Mouse (Mus musculus) left cerebral cortex, adult 2 months (tissue): ENCODE measurements around the gene Chst11. TPM values are rescaled to one million over a fixed set of nuclear protein-coding genes. Genes with fewer than 3 reads are reported as not detected.

ENCODE experiments used
- DNase-seq, 2 experiments: peaks; one replicate each; pipeline ENCODE4 v3.0.0; 2021 to 2022; ENCODE audit warnings: low spot score in 2 of 2, mixed read lengths in 1 of 2; ENCODE audit errors: extremely low spot score in 1 of 2
- H3K27ac ChIP-seq: fragments of 200-600 bp; 2 replicates; pipeline ENCODE4 v1.8.1; 2022
- H3K4me3 ChIP-seq: fragments of 200-600 bp; 2 replicates; pipeline ENCODE4 v1.8.1; 2022
- CTCF ChIP-seq: fragments of 200-600 bp; IDR thresholded peaks from 2 replicates; pipeline ENCODE4 v1.8.1; 2022; ENCODE audit warnings: antibody characterized with exemption, mild to moderate bottlenecking, moderate library complexity
- intact Hi-C: fragments of 180-260 bp; cut with DNase I; formaldehyde crosslinking; loops from one replicate; pipeline ENCODE4 v1.15.1; 2025
- total RNA-seq, 2 experiments: library from RNA; stranded (reverse); gene quantifications; 2 replicates each; pipeline ENCODE4 v1.2.3; 2021

Gene Chst11
- total RNA-seq, 2 experiments from 2014 or later, result 31.1 to 35.0 TPM

DNA sequence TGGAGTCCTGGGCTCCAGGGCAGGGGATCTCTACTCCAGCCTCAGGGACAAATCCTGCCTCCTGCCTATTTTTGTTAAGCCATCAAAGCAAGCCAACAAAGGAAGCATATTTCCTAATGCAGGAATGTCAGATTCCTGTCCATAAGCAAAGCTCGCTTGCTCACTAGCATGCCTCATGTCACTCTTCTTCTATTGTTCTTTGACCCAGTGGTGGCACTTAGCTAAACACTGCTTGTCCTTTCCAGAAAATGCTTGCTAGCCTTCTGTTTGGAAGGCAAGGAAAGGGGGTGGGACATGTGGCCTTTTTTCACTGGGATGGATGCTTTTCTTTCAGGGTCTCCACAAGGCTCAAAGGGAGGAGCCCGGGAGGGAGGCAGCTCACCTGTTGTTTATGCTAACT lies 103.5 kb downstream of the Chst11 start:
- no peak overlapping the region for H3K4me3 ChIP-seq
- TF ChIP-seq CTCF, result no peak
- intact Hi-C loops, result no loop called here
- no peak overlapping the region for H3K27ac ChIP-seq
- no peak for DNase-seq

DNA sequence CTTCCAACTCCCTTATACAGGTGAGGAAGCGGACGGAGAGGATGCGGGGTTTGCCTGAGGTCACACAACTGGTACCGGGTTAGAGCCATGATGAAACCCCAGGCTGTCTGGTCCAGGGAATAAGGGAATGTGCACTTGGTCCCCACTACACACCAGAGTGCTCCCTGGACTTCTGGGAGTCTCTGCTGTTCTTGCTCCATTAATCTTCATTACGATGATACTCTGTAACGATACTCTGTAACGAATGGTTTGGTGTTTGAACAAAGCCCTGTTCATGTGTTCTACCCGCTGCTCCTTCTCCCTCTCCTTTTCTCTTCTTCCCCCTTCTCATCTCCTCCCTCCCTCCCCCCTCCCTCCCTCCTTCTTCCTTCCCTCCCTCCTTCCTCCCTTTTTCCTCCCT lies 104.9 kb downstream of the Chst11 start:
- no peak overlapping the region for H3K4me3 ChIP-seq
- no peak for DNase-seq
- no peak for TF ChIP-seq CTCF
- intact Hi-C loops, result no loop called here
- H3K27ac ChIP-seq, result no peak overlapping the region

GRCm38 (mm10) chr10:83093705-83094104 lies 108.4 kb downstream of the Chst11 start:
- no peak for TF ChIP-seq CTCF
- DNase-seq, result no peak
- Histone ChIP-seq H3K27ac (no peak overlapping the region), H3K4me3 (no peak overlapping the region)
- intact Hi-C loops, result no loop called here

GRCm38 (mm10) chr10:83094248-83094647 lies 109.0 kb downstream of the Chst11 start:
- intact Hi-C loops, result no loop called here
- Histone ChIP-seq H3K27ac (no peak overlapping the region), H3K4me3 (no peak overlapping the region)
- no peak for TF ChIP-seq CTCF
- no peak for DNase-seq

GRCm38 (mm10) chr10:83094821-83095725 lies 109.8 kb downstream of the Chst11 start:
- intact Hi-C loops, result no loop called here

DNA sequence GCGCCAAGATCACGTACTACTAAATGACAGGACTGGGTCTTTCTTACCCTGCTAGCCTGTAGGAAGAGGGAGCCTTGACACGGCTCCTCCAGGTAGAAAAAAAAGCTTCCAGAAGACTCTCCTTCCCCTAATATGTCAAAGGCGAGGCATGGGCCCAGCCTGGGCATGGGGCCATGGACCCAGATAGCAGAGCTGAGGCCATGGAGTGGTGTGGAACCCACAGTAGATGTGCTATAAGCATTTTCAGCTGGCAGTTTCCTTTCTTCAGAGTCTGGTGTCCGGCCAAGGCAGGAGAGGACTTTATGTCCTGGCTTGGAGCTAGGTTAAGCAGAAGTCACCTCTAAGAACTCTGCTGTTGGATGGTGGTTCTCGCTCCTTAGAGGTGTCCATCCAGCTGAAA lies 111.0 kb downstream of the Chst11 start:
- no peak overlapping the region for H3K27ac ChIP-seq
- DNase-seq, result no peak
- TF ChIP-seq CTCF, result no peak
- H3K4me3 ChIP-seq, result no peak overlapping the region
- intact Hi-C loops, result no loop called here

More at GRCm38 (mm10) chr10:83094821-83095725, 109.8 kb downstream of the Chst11 start:
- DNase-seq, result no peak
- Histone ChIP-seq H3K4me3 (no peak overlapping the region), H3K27ac (no peak overlapping the region)
- no peak for TF ChIP-seq CTCF

GRCm38 (mm10) chr10:83098940-83099339 lies 113.6 kb downstream of the Chst11 start:
- no peak overlapping the region for H3K27ac ChIP-seq
- intact Hi-C loops, result no loop called here
- H3K4me3 ChIP-seq, result no peak overlapping the region
- no peak for DNase-seq
- TF ChIP-seq CTCF, result no peak

DNA sequence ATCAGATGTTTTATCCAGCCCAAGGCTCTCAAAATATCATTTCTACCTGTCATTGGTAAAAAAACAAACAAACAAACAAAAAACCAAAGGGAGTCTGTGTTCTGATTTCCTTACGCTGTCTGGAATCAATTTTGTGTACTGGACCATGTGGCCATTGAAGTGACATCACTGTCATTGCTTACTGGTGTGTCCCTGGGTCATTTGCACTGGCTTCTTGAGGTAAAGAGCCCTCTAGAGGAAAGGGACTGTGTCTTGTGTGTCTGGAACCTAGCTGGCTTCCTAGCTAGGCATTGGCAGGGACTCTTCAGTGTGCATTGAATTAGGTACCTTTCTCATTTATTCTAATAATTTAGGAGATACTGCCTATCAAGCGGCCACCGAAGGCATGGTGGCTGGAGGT lies 114.4 kb downstream of the Chst11 start:
- peak; percentile 36 for TF ChIP-seq CTCF
- DNase-seq, result no peak
- no peak overlapping the region for H3K27ac ChIP-seq
- no peak overlapping the region for H3K4me3 ChIP-seq
- intact Hi-C loops, result loop anchor here (2.0 to 5.0 kb wide), 2 partner anchors 113 to 182 kb away; no protein-coding TSS in a partner anchor

DNA sequence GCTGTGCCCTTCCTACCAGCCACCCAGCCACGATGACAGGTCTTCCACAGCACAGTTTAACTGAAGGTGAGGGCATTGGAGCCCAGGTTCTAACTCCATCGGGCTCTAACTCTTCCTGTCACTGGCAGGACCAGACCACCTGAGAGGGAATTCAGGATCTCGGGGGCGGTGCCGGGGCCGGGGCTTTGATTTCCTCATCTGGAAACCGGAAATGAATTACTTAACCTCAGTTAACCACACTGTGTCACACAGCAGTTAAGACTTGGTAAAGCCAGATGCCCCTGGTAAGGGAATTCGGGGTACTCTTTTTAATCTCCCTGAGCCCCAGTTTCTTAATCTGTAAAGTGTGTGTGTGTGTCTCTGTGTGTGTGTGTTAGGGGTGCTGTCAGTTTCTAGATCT lies 115.6 kb downstream of the Chst11 start:
- no peak overlapping the region for H3K4me3 ChIP-seq
- no peak for TF ChIP-seq CTCF
- intact Hi-C loops, result loop anchor here (2.0 to 5.0 kb wide), 2 partner anchors 114 to 184 kb away; no protein-coding TSS in a partner anchor
- no peak for DNase-seq
- H3K27ac ChIP-seq, result peak overlapping the region; percentile 63; the same call in 1 of the 2 replicates

DNA sequence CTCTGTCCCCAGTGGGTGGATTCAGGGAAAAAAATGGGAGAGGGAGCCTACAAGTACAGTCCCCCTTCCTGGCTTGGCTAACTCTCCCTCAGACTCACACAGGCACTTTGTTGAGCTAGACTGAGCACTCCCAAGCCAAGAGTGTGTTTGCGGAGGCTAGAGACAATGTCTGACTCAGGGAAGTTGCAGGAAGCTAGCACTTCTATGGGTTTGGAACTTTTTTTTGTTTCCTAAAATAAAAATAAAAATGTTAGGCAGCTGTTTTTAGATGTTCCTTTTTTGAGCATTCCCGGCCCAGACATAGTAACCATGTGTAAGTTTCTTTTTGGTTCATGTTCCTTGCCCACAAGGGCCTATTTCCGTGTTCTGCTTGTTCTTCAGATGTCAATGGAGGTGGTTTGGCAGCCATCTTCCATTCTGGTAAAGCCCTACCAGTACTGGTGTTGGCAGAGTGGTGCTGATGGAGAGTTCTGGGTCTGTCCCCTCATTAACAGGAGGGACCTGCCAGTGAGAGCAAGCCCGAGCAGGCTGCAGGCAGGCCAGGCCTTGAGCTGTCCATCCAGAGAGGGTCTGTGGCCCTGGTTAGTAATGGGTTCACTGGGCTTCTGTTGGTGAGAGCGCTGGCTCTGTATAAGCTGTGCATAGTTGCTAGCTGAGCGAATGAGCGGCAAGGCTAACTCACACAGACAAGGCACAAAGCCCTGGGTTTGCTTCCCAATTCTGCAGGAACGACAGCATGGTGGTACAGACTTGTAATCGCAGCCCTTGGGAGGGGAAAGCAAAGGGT lies 116.3 kb downstream of the Chst11 start:
- intact Hi-C loops, result loop anchor here (2.0 to 5.0 kb wide), 2 partner anchors 115 to 184 kb away; no protein-coding TSS in a partner anchor
- no peak for DNase-seq
- Histone ChIP-seq H3K4me3 (no peak overlapping the region), H3K27ac (peak overlapping the region; percentile 63)
- no peak for TF ChIP-seq CTCF

DNA sequence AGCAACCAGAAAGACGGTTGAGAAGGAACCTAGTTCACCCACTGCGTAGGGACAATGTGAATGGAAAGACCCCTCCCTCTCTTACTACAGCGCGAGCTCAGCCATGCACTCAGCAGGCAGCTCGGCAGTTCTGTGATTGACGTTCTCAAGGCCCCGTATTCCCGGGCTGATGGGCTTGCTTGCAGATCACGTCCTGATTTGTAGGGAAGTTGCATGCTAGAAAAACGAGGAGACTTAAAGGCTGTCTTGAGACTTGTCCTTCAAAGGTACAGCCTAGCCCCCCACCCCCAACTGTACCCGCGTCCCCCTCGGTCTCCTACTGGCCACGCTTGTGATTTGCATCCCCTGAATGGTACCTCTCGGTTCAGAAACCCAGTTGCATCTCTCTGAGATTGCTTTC lies 117.4 kb downstream of the Chst11 start:
- no peak for DNase-seq
- Histone ChIP-seq H3K4me3 (no peak overlapping the region), H3K27ac (no peak overlapping the region)
- intact Hi-C loops, result loop anchor here (5.0 kb wide), 1 partner anchor 185 kb away; no protein-coding TSS in a partner anchor
- no peak; the same call in 1 of the 2 replicates for TF ChIP-seq CTCF

- no peak for DNase-seq
- no peak overlapping the region for H3K27ac ChIP-seq
- TF ChIP-seq CTCF, result no peak
- intact Hi-C loops, result loop anchor here (5.0 kb wide), 1 partner anchor 187 kb away; no protein-coding TSS in a partner anchor
- no peak overlapping the region for H3K4me3 ChIP-seq
These were observed 118.9 kb downstream of the Chst11 start for GRCm38 (mm10) chr10:83104221-83104620.
